Mouse (Mus musculus) testis, postnatal 14 days (tissue): Measurements from ENCODE around the gene Nxph1.

ENCODE experiments used
- DNase-seq: peaks from one replicate; pipeline ENCODE4 v3.0.0; 2021; ENCODE audit warnings: low spot score

The Nxph1 gene

DNA sequence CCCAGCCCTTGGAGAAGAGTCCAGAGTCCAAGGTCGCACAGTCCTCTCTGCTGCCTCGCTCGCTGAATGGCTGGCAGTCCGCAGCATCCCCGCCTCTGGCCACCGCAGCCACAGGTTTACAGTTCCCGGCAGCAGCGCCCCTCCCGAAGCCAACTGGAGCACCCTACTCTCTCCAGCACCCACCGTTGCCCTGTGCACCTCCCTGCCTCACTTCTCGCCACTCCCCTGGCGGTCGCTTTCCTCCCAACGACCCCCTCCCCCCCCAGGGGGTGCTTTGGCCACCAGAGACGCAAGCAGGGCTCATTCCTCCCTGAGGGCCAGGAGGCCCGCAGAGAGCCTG is at the start of gene Nxph1:
TSS of gene Nxph1 (plus strand) at position 301 of the 340 bp plus-strand sequence.
- no peak for DNase-seq

DNA sequence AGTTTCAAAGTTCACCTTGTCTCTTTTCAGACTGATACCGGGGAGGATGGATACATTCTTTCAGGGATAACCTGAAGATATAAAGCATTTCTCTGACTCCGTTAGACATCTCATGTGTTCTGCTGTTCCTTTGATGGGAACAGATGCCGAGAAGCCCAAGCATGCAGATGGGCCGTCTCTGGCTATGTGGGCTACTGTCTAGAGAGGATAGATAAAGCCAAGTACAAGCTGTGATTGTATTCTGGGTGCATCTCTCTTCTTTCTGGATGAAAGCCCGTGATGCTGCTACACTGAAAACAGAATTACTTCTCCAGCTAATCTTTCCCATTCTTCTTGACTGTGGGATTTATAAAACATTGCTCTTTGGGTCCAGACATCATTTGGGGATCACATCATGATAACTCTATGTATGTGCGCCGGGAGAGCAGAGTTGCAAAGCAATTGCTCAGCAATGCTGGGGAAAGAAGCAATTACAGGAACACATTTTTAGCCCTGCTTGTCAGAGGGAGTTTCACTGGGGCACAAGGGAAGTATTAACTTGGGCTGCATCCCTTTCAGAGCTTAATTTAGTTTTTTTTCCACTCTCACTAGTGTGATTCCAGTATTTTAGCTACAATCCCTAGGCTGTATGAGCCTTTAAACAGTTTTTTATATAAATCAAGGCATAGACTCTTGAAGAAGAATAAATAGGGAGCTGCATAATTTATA is 48.1 kb upstream of the Nxph1 start:
- DNase-seq: no peak

DNA sequence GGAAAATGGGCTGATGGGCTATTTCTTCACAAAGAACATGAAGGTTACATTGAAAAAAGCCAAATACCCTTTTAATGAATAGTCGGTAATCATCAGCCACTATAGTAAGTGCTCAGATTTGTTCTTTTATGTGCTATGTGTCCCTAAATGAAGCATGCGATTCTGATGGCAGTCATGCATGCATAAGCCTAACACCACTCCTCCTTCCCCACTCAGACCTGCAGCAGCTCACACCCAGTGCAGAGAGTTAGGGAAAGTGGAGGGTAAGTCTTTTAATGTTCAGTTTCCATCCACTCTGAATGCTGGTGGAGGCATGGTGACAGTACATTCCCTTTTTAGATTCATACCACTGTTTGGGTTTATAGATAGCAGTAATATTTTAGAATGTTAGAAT is 47.5 kb upstream of the Nxph1 start:
- DNase-seq: no peak

DNA sequence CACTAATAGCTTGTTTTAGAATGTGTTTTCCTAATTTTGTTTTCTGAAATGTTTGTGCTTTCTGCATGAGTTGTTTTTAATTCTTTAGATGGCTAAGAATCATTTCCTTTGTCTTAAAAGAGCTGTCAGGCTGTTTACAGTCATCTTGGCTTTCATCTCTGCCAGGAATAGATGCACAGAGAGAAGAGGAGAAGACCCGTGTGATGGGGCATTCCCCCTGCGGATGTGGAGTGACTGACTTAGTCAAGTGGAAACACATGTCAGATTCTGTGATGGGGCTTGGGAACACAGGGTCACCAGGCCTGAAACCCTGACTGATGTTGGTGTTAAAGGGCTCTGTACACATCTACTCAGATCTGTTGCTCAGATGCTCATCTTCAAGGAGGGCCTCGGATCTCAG is 40.3 kb upstream of the Nxph1 start:
- DNase-seq: no peak

DNA sequence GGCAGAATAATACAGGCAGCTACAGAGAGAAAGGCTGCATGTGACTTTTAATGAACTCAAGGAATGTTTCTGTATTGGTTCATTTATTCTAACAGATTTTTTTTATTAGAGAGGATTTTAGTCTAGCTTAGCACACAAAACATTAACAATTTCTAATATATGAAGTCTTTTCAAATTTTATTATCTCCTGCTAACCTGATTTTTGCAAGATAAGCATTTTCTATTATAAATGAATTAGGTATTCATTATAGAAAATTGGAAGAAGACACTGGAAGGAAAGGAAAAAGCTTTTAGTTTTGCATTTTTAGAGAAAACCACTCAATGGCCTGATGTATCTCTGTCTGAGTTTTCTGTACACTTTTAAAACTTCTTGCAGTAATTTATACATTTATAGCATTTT is 34.8 kb upstream of the Nxph1 start:
- DNase-seq: no peak

DNA sequence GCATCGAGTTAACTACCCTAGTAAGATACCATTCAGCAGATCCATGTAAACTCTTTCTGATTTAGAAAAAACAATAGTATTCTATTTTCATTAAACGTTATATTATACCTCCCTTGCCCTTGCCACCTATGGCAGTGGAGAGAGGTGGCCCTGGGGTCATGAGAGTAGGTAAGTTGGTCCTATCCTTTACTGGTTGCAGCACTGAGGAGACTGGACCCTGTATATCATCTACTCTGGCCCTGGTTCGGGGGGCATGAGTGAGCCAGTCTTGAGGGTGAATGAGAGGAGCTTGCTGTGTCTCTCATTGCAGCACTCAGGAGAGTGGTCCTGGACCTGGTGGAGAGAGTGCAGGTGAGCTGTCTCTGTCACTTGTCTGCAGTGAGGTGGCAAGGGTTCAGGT is 33.5 kb upstream of the Nxph1 start:
- DNase-seq: no peak

DNA sequence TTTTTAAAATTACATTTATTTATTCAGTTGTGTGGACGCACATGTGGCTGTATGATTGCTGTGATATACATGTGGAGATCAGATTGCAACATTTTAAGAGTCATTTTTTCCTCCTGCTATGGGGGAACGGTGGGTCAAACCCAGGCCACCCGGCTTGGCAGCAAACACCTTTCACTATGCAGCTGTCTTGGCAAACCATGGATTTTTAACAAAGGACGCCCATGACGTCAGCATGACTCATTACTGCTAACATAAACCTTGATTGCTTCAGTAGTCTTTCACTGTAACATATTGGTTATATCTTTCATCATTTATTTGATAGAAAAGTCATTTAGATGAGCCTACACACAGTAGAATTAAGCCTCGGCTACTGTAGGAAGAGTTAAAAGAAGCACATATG is 23.8 kb upstream of the Nxph1 start:
- DNase-seq: no peak

DNA sequence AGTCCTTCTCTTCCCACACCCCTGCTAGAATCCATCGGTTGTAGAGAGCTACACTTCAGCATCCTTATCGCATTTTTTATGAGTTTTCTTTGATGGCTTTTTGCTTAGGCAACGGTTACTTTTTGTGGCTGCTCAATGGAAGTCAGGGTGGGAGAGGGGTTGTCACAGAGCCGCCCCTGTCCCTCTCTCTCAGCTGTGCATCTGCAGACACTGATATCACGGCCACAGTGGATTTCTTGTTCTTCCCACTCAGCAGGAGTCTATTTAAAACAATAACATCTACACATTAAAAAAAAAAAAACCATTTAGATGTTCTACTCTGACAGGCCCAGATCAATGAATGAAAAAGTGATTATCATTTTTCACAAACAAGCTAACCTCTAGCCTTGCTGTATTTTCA is 13.0 kb upstream of the Nxph1 start:
- DNase-seq: no peak

DNA sequence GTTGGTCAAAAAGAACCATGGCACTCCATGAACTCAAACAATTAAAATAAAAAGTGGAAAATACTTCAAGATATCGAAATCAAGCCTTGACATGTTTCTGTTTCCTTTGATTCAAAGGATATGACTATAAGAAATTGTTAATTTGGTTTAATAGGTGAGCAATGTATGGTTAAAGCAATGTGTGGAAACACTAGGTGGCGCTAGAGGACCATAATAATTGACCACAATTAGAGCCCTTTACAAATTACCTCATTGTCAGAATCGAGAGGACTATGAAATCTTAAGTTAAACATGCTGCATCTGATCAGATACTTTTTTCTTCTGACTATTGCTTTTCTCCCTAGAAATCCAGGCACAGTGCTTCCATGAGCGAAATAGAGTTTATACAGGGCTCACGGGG is 12.5 kb upstream of the Nxph1 start:
- no peak for DNase-seq

DNA sequence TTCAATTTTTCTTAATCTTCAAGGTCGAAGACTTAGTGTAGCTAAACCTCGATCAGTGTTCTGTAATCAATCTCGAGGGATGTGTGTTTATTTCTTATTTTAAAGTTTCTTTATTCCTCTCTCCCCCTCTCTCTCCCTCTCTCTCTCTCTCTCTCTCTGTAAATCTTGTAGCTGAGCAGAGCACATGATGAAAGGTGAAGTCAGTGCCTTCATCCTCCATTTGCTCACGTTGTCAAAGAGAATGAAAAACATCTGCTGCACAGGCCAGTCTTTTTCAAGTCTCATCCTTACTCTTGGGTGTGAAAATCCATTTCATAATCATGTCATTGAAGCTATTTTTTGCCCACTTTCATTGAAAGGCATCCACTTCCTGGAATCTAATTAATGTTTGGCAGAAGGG is 12.1 kb upstream of the Nxph1 start:
- DNase-seq: no peak

DNA sequence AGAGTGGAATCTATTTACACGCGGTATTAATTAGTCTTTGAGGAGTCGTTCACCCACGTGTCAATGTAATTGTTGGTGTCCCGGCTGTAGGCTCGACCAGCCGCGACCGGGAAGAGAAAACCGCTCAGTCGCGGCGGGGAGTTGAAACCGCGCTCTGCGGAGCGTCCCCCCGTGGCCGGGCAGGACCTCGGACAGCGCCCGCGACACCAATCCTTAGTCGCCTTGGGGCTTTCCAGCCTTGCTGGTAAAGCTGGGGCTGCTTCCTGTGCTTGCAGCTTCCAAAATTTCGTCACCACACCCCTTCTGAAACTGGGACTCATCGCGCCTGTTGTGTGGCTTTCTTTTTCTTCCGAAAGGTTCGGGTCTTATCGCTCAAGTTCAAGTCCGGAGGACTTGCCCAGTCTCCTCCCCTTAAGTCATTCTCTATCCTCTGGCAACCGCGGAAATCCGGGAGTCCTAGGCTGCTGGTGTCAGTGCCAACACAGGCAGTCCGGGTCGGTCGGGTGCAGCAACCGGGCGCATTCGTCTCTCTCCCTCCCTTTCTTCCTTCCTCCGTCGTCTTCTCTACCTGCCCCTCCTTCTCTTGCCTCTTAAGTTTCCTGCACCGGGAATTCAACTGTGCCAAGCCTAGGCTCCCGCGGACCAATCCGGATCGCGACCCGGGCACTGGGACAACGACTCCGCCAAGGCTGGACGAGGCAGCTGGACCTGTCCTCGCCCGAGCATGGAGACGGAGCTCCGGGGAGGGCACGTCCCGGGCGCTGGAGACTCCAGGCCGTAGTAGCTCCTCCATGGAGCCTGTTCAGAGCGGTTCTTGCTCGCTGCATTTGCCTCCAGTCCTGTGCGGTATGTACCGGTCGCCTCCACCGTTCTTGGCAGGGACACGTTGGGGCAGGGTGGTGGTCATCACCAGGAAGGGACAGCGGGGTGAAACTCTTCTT is 510 bp downstream of the Nxph1 start:
- DNase-seq: peak; percentile 56

DNA sequence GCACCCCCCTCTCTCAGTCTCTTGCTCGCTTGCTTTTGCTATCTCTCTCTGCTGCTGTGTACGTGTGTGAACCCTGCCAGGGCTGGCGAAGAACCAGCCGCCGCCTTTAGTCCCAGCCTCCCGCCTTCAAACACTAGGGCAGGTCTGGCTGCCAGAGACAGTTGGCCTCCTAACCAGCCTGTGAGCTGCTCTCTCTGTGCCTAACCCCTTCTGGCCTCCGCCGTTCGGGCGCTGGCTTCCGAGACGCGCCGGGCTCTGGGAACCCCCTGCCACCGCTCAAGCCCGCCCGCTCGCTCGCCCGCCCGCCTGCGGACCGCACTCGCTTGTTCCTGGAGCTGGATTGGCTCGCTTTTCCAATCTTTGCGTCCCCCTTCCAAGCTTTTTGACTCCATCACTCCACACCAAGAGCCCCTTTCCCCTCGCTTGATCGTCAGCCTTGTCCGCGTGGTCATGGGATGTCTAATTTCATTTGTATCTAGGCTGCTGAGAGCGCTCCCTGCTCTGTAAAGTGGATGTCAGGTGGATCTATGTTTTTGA is 1.5 kb downstream of the Nxph1 start:
- DNase-seq: no peak

DNA sequence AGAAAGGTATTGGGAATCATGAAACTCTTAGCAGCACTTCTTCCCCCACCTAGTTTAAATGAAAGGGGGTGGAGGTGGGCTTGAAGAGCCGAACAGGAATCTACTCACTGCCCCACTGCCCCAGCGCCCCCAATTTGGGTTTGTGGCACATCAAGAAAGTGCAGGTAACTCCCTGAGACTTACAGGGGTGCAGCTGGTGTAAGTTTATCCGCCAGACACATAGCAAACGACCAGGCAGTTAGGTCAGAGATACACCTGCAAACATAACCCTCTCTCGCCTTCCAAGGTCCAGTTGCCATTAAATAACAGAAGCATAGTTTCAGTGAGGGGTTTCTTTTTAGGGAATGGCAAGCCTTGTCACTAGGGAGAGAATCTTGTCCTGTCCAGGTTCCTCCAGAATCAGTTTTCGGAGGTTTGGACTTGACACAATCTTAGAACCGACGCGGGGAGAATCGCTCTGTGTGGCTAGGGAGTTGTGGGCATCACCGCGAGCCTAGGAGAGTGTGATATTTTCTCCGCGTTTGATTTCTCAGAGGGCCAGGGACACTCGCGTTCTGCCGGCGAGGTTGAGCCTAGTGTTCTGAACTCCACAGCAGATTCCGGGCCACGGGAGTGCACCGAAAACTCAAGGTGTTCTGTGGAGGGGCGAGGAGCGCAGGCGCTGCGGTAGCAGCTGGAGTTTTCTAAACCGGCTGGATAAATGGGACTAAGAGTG is 2.5 kb downstream of the Nxph1 start:
- no peak for DNase-seq

DNA sequence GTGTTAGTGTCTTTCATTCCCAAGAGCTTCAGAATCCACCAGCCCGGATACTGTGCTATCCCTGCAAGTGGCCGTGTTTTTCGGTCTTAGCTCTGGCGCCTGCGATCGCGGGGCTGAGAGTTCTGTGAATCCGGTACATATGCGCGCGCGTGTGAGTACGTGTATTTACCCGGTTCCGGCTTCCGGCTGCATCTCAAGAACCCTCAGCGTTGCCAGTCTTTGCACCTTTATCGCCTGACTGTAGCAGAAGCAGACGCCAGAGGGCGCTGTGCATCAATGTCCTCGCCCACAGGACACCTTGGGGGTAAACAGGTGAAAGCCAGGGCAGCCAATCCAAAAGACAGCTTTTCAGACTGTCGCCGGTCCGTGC is 3.1 kb downstream of the Nxph1 start:
- peak; percentile 38 for DNase-seq

DNA sequence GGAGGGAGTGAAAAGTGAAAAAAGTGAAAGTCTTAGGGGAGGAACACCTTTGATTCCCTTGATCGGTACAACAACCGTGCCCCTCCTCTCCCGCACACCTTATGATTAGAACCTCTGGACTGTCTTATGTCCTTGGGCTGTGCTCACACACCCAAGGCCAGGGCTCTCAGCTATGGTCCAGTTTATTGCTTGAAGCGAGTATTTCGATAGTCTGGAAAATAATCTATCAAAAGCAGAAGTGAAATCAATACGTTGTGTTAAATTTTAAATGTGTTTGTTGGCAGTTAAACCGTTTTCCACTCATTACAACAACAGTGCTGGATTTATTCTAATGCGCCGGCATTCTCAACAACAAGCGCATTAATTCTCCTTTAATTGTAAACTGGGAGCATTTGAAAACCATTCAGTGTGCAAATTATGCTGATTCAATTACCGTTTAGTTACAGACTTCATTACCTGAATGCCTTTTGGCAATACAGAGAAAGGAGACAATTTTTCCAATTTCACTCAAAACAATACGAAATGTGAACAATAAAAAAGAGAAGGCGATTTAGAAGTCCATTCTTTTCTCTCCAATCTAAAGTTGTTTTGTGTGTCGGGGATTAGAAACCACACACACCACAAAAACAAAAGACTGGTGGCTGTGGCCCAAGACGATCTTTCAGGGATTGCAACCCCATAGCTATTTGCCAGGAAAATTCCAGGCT is 3.8 kb downstream of the Nxph1 start:
- DNase-seq: no peak

DNA sequence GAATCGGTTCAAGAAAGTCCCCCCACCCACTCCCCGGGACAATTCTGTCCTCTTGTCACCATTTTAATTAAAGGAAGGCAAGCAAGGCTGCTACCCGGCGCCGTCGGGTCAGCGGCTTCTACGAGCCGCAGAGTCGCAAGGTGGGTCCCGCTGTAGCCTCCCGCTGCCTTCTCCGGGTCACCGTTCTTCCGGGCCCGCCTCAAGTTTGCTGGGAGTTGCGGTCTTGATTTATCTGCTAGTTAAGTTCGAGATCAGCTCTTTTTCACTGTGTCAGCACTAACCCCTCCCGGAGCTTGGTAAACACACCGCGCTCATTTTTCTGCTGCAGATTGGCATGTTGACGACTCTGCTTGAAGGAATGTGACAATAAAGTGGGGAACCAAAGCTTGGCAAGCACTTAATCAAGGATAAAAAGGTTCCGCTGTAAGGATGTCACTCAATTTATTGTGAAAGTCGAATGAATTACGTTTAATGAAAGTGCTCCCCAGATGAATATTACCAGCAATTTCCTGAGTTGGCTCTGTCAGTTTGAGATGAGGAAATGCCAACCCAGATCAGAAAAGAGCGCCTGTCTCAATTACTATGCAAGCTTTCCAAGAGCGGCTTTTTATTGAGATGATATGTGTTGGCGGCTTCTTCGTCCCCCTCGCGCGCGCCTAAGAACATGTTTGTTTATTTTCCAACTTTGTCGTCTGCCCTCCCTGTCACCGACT is 7.7 kb downstream of the Nxph1 start:
- no peak for DNase-seq

DNA sequence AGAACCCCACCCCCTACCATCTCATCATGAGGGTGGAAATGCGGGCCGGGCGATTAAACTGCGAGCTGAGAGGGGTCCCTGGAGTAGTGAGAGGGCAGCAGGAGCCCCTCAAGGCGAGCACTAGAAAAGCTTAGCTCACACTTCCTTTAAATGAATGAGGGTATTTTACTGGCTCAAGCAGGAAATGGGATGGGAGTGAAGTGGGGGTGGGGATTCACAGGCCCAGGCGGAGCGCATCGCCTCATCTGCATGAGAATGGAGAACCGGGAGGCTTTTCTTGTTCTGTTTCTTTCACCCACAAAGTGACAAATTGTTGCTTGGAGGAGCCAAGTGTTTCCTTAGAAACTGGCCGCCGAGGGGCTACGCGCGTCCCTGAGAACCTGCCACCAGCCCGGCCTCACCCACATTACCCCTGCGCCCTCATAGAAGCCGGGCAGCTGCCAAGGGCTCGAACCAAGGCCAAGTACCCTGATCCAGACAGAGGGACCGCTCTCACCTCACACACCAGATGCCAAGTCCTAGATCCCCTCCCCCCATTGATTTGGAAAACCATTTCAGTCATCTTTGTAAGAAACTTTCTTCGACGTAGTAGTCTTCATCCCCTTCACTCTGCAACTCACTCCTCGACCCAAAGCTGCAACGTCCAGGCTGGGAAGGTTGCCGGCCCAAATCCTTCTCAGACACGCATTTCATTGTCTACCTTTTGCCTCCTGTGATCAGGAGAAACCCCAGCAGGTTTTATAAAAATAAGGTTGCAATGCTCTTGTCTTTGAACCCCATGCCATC is 8.7 kb downstream of the Nxph1 start:
- DNase-seq: no peak

DNA sequence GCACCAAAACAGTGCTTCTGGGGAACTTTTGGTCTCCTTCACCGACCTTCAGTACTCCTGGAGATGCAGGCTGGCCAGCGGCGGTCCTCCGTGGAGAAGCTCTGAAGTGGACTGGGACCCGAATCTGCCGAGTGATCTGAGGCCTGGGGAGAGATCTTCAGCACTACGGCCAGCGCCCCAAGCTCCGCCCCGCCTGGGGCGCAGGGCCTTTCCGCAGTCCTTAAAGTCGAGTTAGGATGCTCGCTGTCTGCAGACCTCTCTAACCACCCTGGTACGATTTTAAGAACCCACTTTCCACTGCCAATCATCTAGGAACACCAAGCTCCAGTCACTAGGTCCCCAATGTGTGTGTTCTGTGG is 9.3 kb downstream of the Nxph1 start:
- peak; percentile 37 for DNase-seq

DNA sequence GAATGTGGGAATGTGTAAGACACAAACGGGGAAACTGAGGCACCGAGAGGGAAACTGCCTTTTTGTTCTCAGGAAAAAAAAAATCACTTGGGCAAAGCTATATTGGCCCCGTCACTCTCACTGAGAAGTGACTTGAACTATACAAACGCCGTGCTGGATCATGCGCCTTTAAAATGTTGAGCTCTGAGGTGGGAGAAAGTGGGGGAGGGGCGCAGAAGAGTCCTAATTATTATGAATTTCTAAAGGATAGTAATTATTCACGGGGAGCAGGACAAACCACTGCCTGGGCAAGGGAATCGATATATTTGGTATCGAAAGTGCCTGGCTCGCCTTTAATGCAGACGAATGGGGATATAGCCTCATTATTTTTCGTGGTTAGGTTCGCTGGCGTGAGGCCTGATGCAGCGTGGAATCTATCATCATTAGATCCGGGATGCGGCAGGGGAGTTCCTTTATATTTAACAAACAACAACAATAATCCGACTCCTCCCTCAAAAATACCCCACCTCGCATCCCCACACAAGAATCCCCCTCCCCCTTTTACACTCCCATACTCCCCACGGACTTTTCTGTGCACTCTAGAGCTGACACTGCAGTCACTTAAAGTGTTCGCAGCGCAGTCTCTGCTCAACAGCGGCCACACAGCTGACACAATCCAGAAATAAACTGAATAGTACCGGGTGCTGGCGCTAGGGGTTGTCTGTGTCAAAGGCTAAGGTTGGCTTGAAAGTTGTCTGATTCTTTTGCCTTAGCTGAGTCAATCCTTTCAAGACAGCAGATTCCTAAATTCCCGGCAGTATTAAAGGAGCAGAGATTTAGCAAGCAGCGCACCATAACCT is 10.1 kb downstream of the Nxph1 start:
- no peak for DNase-seq

DNA sequence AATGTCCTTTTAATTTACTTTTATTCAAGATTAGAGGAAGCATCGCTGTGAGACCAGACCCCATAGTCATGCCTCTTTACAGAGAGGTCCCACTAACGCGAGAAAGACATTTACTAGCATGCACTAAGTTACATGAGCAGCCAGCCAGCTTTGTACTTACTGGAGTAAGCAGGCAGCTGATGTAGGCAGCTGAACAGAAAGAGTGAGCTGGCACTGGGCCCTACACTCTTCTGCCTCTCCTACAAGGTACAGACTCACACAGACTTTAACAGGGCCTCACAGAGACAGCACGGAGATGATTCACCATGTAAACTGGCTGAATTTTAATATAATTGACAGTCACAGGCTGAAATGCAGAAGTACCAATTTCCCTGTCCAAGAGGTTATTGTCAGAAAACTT is 11.6 kb downstream of the Nxph1 start:
- DNase-seq: no peak
